Mouse (Mus musculus): ENCODE data around the gene Cap2.

Cap2 gene

DNA sequence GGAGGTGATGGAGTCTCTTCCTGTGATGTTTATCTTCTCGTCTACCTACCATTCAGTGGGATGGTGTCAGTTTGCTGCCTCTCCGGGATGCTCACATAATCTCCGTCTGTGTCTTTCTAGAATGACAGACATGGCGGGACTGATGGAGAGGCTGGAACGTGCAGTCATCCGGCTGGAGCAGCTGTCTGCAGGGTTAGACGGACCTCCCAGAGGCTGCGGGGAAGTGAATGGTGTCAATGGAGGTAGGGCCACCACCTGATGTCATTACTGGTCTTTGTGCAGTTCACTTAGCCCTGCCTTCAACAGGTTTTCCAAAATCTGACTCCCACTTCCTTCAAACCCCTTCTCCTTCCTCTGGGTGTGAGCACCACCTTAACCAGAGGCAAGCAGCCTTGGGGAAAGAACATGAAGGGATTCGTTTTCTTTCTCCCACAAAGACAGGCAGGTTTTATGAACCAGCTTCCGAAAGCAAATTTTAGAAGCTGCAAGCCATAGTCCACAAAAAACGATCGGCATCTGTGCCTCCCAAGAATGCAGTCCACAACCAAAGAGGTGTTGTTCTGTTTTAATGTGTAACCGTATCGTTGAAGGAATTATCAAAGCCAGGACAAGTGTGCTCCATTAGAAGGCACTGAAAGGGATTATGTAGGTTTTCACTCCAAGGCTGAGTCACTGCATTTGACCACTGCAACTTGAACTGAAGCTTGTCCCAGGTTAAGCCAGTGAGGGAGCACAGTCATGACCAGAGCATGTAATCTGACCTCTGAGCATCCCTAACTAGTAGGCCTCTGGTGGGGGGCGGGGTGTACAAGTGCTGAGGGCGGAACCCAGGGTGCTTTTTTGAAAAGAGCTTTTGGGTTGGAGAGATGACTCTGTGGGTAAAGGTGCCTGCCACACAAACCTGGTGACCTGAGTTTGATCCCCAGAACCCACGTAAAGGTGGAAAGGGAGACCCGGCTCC lies 23.9 kb downstream of the Cap2 start:
- no peak for DNase-seq (ENCODE audit: low spot score)

DNA sequence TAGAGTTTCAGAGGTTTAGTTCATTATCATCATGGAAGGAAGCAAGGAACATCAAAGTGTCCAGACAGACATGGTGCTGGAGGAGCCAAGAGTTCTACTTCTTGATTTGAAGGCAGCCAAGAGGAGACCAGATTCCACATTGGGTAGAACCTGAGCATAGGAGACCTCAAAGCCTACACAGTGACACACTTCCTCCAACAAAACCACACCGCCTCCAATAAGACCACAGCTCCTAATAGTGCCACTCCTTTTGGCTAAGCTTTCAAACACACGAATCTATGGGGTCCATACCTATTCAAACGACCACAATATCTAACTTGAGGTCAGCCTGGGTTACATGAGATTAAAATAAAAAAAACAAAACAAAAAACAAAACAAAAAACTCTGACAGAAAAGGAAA lies 25.0 kb downstream of the Cap2 start:
- DNase-seq (ENCODE audit: low spot score), result no peak

DNA sequence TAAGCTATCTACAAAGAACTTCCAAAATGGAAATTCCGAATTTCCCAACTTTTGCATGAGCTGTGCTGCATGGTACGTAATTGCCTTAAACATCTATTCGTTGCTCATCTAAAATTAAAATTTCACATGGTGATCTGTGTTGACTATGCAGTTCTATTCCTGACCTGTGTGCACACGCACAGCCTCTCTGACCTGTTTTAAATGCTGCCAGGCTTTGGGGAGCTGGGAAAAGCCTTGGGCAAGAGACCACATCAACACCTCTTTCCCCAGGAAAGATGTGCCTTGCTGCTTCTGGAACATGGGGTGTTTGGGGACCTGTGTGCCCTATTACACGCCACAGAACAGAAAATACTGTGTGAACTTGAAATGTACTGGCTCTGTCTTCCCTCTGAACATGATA lies 25.7 kb downstream of the Cap2 start:
- no peak for DNase-seq (ENCODE audit: low spot score)

DNA sequence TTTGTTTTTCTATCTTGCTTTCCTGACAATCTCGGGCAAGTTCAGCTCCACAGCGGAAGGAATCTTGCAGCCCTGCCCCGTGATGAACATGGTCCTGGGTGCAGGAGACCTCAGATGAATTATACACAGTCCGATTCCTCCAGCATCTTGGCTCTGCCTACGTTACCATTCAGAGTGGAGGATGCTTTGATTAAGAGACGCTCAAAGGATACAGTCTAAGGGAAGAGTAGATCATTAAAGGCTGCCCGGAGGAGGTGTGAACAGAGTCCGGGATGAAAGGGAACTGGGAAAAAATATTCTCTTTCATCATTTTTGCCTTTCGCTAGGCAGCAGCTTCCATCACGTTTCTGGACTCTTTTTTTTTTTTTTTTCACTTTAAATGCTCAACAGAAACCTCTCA lies 27.4 kb downstream of the Cap2 start:
- DNase-seq (ENCODE audit: low spot score), result no peak

DNA sequence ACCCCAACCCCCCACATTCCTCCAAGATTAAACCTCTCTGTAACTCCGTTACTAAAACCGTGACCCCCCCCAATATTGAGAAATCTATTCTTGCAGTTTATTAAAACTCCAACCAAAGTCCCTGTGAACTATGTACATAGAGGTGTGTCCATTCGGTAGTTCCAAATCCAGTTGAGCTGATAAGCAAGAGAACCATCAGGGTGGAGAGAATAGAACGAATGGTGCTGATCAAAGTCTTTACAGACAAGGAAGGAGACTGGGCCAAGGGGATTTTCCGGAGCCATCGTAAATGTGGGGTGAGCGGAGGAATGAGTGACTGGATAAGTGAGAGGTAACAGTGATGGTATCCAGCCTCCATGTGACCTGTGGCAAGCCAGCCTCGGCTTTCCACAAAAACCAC lies 28.9 kb downstream of the Cap2 start:
- DNase-seq (ENCODE audit: low spot score), result no peak

DNA sequence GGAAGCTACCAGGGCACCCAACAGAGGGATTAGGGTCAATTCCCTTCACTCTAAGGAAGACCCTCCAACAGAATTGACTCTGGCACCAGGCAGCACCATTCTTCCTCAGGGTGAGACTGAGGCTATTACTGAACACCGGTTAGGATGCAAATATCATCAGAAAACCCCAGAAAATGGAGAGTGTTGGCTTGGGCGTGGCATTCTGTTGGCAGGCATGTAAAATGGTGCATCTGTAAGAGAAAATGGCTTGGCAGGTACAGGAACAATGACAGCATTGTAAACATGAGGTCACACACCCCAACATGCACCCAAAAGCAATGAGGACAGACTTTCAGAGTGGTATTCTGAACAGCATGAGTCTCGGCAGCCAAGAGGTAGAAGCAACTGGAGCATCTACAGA lies 30.0 kb downstream of the Cap2 start:
- no peak for DNase-seq (ENCODE audit: low spot score)

DNA sequence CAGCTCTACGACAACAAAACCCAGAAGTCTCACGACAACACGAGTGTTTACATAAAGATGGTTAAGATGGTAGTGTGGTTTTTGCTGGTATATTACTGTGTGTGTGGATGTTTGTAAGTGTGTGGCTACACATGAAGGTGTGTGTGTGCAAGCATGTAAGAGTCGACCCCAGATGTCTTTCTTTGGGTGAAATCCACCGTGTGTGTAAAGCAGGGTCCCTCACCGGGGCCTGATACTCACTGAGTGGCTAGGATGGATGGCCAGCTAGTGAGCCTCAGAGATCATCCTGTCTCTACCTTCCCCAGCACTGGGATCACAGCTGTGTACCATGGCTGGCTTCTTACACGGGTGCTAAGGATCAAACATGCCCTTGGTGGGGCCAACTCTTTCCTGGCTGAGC lies 30.6 kb downstream of the Cap2 start:
- no peak for DNase-seq (ENCODE audit: low spot score)

DNA sequence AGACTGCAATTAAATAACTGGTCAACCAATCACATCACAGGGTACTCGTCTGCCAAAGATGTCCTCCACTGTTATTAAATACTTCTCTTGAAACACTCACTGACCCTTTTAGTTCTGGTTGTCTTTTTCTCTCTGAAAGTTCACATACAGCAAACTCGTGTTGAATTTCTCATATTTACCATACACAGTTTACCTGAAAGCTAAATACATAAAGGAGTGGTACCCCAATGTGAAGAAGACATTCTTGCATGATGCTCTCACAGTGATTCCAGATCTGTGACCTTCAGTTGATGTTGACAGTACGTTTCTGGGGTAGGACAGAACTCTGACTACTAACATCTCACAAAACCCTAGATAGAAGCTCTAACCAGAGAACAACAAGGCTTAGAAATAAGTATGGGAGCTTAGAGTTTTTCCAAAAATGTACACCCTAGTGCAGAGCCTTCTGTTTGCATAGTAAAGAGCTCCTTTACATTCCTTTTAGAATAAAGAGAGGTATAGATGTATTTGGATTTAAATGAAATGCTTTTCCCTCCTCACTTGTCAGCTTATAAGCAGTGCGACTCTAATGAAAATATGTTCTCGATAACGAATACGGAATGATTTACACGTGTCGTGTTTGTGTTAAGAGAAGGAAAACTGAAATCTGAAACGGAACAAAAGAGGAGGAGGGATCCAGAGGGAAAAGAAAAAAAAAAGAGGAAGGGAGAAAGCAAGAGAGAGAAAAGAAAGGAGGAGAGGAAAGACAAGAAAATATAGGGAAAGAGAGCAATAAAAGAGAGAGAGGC lies 31.9 kb downstream of the Cap2 start:
- DNase-seq (ENCODE audit: low spot score), result no peak

DNA sequence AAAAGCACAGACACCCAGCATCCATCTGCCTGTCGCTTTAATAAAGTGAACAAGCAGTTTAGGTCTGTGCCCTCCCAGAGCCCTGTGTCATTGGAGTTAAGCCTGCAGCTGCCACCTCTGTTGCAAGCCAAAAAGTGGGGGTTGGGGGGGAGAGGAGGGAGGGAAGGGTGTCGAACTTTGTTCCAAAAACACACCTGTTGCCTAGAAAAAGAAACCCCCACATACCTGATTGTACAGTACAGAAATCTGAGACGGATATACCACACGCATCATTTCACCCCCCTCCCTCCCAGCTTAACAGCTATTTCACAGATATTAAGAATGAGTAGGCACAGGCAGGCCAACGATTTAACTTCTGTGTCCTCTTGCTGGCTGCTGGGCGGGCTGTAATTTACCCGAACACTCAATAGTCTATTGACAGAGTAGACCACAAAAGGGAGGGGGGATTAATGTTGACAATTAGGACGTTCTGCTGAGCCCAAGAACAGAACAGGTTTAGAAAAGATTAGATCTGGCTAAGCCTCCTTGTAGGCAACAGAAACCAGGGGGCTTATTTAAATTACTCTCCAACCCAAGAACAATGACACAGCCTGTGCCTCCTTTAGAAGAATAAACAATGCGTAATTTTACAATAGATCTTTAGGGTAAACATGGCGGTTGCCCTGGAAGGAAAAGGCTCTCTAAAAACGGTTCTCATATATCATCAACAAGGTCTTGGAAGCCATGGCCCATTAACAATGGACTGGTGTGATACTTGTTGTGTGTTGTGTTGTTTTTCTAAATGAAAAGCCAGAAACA lies 32.7 kb downstream of the Cap2 start:
- DNase-seq (ENCODE audit: low spot score), result no peak

DNA sequence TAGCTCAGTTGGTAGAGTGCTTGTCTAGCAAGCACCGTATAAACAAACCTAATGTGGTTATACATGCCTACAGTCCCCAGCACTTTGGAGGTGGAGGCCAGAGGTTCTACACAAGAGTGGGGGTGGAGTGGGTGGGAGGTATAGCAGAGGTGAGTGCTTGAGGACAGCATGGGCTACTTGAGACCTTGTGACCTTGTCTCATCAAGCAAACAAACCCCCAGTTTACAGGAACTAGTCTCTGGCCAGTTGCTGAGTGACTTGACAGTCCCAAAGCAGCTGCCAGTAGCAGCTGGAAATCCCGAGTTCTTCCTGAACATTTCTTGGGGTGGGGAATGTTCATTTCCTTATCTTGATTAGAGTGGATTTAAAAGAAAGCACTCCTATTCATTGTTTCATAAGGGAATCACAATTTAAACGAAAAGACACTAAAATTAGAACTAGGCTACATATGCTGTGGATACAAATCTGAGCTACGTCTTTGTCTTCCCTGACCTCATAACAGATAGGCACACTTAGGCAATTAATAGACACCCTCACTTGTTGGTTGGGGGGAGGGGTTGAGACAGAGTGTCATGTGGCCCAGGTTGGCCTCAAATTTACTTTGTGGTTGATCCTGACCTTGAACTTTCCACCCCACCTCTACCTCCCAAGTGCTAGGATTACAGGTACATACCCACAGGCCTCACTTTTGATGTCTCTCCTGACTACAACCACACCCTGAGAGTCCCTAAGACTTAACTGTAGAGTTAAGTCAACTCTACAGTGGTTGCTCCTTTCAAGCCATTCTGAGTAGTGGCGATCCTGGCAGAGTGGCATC lies 33.5 kb downstream of the Cap2 start:
- no peak for DNase-seq (ENCODE audit: low spot score)

DNA sequence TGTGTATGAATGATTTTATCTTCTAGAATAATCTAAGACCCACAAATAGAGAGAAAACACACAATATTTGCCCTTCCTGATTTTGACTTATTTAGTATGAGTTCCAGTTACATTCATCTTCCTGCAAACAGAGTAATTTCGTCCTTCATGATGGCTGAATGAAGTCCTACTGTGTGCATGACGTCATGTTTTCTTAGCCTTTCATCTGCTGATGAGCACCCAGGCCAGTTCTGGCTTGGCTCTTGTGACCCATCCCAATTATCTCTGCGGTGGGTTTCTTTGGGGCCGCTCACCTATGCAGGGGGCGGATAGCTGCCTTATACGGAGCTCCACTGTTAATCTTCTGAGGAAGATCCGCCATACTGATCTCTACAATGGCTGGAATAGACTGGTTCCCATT lies 37.6 kb downstream of the Cap2 start:
- no peak for DNase-seq (ENCODE audit: low spot score)

DNA sequence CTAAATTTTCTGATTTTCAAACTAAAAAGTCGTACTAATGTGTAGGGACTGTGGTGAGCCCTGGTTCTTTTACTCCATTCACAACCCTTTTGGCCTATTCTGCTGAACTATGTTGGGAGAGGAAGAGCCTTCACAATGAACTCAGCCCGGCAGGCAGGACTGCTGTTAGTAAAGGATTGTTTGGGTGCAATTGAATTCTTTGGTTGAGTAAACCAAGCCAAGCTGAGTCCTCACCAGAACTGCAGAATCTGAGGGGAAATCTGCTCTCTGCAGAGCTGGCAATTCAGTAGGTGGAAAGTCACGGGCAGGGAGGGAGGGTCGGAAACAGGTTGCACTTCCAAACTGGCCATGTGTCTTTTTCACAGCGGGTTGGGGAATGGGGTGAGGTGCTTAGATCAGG lies 39.3 kb downstream of the Cap2 start:
- DNase-seq (ENCODE audit: low spot score), result no peak

DNA sequence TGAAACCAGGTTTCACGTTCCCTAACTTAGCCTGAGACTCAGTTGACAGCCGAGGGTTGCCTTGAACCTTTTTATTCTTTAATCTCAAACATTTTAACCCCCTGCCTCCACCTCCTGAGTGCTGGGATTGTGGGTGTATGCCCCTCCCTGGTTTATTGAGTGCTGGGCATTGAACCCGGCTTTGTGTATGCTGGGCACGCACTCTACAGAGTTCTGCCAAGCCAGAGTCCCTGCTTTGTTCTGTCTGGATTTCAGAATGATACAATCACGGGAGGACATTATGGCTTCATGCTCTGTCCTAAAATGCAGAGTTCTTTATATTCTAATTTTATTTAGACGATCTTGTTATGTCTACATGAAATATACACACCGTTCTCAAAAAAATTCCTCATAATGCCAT lies 41.1 kb downstream of the Cap2 start:
- DNase-seq (ENCODE audit: low spot score), result no peak

DNA sequence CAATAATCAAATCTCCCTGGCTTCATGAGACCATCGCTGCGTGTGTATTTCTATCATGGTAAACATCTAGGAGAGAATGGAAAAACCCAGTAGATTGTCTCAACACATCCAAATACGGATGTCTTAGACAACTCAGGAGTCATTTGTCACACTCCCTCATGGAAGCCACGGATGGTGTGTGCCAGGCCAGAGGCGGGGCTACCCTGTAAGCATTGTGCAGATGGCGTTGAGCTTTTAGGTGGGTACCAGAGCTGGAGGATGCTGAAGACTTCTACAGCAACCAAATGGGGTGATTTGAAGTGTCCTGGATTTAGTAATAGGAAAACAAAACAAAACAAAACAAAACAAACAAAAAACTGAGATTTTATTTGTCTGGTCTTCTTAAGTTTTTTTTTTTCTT lies 43.0 kb downstream of the Cap2 start:
- DNase-seq (ENCODE audit: low spot score), result no peak

DNA sequence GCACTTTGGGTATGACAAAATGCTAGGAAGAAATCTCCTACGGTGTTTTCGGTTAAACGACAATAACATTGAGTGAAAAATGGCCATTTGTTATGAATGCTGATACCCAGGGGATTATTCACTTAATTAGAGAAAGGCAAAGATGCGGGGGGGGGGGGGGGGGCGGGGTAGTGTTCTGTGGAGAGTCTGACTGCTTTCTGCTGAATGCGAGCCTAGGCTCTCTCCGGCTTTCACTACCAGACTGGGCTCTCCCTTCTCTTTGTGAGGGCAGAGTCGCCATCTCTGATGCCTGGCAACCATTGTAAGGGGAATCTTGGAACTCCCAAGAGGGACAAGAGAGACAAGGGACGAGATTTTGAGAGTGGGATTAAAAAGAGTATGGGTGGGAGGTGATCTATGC lies 43.4 kb downstream of the Cap2 start:
- no peak for DNase-seq (ENCODE audit: low spot score)

DNA sequence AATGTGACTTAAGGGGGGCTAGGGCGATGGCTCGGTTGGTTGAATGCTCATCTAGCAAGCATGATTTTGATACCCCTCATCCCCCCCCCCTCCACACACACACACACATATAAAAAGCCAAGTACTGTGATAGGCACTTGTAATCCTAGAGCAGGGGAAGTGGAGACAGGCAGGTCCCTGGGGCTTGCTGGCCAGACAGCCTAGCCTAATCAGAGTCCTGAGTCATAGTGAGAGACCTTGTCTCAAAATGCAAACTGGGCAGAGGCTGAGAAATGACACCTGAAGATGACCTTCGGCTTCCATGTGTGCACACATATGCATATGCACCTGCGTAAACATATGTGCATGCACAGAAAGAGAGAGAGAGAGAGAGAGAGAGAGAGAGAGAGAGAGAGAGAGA lies 45.2 kb downstream of the Cap2 start:
- no peak for DNase-seq (ENCODE audit: low spot score)

DNA sequence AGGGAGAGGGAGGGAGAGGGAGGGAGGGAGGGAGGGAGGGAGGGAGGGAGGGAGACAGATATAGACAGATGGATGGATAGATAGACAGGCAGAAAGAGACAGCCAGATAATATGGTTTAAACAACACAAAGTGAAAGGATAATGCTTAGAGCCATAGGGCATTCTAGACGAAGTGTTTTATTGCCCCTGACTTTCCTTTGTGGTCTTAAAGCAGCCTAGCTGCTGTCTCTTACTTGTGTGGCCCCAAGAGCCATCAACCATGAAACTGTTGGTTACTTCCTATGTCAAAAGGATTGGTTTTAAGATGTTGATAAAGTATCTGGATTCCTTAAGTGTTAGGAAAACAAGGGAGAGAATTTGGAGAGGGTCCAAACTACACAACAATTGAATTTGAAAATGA lies 45.6 kb downstream of the Cap2 start:
- DNase-seq (ENCODE audit: low spot score), result no peak

DNA sequence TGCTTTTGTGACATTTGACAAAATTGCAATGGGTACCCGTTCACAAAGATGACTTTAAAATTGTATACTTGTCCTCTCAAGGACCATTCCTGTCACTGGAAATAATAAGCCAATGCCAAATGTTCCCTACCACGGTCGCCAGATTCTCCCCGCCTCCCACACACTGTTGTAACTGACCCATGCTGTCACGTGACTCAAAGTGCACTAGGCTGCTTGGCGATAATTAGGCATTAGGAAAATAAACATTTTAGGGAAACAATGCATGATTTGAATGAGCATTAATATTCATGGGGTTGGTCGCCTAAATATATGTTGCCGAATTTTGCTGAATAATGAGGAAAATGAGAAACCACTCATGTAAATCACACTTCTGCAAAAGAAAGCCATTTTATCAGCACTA lies 46.5 kb downstream of the Cap2 start:
- no peak for DNase-seq (ENCODE audit: low spot score)

DNA sequence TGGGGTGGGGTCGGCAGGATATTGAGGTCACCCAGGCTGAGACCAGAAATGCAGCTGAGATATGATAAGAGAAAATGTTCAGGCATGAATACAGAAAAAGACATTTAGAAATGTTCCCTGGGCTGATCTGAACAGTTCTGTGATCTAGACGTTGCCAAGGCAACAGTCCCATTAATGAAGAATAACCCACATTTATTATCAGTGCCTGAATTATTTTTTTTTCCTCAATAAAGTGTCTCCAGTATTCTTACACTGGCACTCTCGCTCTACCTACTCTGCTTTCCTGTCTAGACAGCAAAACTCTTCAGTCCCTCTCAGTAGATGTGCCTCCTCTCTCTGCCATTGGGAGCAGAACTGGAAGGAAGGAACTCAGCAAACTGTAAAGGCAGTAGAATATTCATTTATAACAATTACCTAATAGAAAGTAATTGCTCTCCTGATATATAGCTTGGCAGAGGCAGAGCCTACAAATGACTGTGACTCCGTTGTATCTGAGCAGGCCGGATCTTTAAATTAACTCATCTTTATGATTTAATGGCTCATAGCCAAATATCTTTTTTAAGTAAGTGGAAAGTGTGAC lies 47.0 kb downstream of the Cap2 start:
- DNase-seq (ENCODE audit: low spot score), result no peak

DNA sequence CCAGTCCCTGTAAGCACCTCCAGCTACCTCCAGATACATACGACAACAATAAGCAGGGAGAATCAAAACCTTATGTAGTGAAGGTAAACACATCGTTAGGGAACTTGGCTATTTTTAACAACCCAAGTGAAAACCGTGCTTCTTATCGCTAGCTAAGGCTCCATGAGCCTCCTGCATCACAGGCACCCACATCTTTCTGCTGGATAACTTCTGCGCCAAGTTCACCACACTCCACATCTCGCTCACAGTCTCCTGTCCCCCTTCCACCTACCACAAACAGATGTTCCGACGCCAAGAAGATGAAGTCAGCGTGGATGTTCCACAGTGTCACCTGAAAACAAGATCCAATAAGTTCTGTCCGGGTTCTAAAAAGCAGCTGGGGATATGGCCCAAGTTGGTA lies 49.0 kb downstream of the Cap2 start:
- no peak for DNase-seq (ENCODE audit: low spot score)

DNA sequence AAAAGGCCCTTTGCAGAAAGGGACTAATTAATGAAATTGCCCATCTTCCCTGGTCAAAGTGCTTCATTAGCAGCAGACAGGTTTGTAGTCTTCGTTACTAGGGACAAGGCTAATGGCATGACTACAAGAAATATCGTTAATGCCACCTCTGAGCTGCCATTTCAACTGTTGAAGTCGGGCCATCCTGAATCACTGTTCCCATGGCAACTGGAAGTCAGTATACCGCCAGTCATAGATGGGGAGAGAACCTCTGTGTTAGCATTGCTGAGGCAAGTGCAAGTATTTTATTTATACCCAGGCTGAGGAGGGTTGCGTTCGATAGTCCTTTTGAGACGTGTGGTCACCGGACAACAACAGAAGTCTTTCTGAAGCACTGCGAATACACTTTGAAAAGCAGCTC lies 53.1 kb downstream of the Cap2 start:
- no peak for DNase-seq (ENCODE audit: low spot score)
